Mouse (Mus musculus): ENCODE data around the gene Apopt1. TPM values are rescaled to one million over a fixed set of nuclear protein-coding genes. Genes with fewer than 3 reads are reported as not detected.
"Not testable (repeated sequence)": the region's sequence is repeated elsewhere in the genome, so short reads cannot be mapped to it uniquely, and the experiment has no call there.

Gene Apopt1
- total RNA-seq, 2 experiments from 2014 or later = 44.6 to 60.6 TPM

DNA sequence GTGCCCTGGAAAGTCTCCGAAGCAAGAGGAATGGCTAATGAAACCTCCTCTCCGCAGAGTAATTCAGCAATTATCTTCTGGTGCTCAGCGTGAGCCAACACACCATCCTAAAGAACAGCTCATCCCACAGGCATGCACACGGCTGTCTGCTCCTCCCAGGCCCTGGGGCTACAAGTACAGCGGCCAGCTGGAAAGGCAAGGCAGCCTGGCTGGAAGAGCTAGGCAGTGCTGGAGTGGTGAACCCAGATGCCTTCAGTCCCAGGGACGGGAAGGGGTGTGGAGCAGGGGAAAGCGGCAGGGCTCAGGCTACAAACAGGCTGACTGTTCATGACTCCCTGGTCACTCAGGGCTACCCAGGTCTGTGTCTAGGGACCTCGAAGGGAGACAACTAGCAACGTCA, 8.5 kb upstream of the Apopt1 start:
- no peak for ATAC-seq (ENCODE audit: poor library complexity, severe bottlenecking)

DNA sequence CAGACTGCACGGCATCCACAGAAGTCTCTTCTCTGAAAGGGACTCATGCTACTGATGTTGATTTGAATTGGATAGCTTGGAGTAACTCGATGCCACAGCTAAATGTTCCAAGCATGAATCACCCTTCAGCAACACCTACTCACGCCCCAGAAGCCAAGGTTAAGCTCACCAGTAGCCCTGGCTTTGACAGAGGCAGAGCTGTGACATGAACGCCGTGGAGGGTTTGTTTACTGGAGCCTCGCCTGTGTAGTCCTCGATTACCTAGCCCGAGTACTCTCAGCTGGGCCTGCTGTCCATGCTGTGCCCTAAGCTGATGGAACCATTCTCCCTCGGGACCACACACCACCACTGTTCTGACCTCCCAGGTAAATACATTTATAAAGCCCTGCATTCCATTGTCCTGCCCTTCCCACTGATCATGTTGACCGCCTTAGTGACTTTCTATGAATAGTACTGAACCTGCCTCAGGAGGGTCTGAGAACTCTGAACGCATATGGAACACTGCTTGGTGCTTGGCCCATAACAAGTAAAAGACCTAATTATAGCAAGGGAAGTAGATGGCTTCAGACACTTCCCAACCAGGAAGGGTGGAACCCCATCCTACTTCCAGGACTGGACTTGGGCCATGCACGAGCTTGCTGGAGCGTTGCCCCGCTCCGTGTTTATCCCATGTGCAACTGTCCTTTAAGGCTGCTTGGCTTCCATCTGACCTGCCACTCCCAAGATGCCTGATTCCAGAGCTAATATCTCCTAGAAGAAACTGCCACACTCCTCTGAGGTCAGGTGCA, 7.7 kb upstream of the Apopt1 start:
- no peak for ATAC-seq (ENCODE audit: poor library complexity, severe bottlenecking)

DNA sequence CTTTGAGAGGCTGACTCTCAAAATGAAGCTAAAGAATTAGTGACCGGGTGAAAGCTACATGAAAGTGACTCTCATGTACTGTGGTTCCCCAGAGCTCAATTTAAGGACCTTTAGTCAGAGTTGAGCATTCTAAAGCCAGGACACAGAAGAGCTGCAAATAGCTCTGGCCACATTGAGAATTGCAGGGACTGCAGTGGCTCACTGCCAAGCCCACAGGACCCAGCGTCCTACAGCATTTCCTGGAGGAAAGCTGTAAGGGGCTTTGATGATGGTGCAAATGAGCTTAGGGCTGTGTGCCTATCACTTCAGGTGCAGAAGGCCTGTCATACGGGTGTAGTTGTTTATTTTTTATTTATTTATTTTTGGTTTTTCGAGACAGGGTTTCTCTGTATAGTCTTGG, 4.9 kb upstream of the Apopt1 start:
- ATAC-seq (ENCODE audit: poor library complexity, severe bottlenecking) = no peak

DNA sequence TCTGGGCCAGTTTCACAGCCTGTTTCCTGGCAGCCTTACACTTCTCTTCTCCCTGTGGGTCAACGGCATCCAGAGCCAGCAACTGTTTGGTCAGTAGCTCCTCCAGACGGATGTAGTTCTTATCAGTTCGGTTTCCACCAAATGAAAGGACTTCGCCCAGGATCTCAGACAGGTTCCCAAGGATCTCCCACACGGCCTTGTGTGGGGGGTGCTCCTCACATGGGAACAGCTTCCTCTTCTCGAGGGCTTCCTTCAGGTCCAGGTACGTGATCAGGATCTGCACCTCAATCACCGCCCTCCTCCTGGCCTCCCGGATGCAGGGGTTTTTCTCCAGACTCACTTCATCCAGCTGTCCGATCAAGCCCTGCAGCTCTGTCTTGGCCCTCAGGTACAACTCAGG, 3.0 kb upstream of the Apopt1 start:
- no peak for ATAC-seq (ENCODE audit: poor library complexity, severe bottlenecking)

DNA sequence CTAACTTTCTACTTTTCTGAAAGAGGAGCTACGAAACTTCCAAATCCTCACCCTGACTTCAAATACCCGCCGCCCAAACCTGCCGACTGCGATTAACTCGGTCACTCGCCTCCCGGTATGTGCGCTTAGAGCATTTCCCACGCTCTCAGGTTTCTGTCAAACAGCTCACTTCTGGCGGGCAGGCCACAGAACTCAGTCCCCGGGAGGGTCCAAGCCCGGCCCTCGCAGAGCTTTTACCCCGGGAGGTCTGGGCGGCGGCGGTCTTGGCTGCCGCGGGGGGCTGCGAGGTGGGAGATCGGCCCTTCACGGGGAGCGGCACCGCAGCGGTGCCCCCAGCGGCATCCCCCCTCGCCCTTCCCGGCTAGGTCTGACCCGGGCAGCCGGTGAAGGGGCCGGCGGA, 585 bp upstream of the Apopt1 start:
- no peak for ATAC-seq (ENCODE audit: poor library complexity, severe bottlenecking)

DNA sequence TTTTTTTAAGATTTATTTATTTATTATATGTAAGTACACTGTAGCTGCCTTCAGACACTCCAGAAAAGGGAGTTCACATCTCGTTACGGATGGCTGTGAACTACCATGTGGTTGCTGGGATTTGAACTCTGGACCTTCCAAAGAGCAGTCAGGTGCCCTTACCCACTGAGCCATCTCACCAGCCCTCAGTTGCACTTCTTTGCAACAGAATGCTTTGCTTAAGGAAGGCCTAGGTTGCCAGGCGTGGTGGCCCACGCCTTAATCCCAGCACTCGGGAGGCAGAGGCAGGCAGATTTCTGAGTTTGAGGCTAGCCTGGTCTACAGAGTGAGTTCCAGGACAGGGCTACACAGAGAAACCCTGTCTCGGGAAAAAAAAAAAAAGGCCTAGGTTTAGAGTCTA, 819 bp downstream of the Apopt1 start:
- not testable (repeated sequence) for ATAC-seq (ENCODE audit: poor library complexity, severe bottlenecking)

DNA sequence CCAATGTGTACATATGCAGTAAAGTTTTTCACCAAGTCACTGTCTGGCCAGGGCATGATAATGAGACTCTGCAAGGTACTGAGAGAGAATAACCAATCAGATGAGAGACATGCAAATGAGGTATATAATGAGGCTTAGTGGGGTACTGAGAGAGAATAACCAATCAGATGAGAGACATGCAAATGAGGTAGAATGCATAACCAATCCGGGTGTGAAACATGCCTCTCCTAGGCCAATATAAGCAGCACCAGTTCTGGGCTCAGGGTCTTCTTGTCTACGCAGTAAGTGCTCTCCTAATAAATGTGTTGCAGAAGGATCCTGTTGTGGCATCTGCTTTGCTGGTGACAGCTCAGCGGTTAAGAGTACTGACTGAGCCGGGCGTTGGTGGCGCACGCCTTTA, 3.4 kb downstream of the Apopt1 start:
- ATAC-seq (ENCODE audit: poor library complexity, severe bottlenecking) = no peak

DNA sequence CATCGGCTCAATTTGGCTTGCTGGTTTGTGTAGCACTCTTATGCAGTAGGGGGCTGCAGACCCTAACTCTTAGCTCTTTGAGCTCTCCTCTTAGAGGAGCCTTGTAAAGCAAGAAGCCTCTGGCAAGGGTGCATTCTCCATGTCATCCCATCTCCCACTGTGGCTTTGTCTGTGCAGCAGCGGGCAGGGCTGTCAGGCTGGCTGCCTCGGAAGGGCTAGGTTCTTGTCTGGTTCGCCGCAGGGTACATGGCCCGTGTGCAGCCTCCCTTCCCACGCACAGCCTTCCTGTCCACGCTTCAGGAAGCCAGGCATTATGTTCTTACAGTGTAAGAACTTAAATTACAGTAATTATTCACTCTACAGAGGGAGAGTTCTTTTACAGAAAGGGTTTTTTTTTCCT, 5.6 kb downstream of the Apopt1 start:
- no peak for ATAC-seq (ENCODE audit: poor library complexity, severe bottlenecking)

DNA sequence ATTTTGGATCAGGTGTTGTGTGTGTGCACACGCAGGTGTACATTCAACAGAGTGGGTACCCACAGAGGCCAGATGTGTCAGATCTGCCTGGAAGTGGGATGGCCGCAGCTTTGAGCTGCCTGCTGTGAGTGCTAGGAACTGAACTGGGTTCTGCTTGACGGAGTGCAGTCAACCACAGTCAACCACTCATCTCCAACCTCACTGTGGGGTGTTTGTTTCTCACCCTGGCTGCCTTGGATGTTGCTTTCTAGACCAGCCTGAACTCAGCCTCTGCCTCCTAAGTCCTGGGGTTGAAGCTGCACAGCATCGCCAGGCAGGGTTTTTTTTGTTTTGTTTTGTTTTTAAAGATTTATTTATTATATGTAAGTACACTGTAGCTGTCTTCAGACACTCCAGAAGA, 7.2 kb downstream of the Apopt1 start:
- no peak for ATAC-seq (ENCODE audit: poor library complexity, severe bottlenecking)

DNA sequence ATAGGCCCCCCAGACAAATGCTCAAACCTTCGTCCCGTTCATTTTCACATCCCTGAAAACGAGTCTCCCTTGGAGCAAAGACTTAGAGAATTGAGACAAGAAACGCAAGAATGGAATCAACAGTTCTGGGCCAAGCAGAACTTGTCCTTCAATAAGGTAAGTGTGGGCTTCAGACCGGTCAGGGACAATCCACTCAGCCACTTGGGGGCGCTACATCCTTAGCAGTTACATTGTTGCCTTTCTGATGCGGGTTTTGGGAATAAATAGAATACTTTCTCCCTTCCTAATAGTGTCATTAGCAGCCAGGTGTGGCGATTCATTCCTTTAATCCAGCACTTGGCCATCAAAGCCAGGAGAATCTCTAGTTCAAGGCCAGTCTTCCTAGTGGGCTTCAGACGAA, 9.6 kb downstream of the Apopt1 start:
- ATAC-seq (ENCODE audit: poor library complexity, severe bottlenecking) = no peak

DNA sequence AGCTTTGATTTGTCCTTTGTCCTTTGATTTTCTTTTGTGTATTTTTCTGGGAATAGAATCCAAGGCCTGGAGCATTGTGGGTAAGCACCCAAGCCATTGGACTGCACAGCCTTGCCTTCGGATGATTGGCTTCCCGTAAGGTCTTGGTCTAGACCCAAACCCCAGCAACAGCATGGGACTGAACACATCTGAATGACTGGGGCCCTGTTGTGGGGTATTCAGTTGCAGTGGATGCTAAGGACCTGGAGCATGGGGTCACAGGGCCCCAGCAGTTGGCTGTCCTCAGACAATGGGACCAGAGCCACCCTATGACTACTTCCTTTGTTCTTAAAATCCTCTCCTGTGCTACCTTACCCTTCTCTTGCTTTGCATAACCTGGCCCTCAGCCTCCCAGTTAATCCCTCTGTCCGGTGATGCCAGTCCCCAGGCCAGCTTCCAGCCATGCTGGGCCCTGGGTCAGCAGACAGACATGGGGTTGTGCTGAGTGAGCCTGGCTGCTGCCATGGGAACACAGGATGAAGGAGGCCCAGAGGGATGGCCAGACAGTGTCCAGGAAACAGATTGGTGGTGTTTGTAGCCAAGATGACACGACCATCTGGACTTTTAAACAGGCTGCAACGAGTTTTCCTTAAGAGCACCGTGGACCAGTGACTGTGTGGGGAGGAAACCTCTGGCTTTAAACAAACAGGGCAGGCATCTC, 11.7 kb downstream of the Apopt1 start:
- ATAC-seq (ENCODE audit: poor library complexity, severe bottlenecking) = no peak

DNA sequence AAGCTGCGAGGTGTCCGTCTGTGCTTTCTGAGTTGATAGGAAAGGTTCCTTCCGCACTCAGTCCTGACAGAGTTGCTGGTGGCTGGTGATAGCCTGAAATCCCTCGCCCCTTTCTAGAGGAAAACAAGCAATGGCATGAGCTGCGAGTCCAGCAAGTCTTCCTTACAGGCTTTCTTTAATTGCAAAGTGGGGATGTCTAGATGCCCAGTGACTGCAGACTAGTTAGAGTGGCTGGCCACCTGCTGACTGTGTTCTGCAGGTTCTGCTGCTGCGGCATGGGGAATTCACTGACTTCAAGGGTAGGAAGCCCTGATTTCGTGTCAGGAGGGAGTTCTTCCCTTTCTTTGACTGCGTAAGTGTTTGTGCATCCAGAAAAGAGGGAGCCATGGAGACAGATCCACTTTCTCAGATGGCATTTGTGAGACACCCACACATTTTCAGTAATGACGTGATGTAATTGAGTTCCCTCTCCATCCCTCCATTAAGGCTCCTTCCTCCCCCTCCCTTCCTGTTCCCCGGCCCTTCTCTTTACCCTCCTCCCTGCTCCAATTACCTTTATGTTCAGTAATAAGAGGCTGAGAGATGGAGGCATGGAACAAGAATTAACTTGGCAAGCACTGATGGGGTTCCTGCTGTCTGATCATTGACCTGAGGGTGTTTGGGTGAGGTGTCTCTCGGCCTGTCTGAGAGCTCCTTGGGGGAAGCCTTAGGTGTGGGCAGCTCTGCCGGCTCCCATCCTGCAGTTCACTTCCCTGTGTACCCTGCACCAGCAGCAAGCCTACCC, 12.5 kb downstream of the Apopt1 start:
- ATAC-seq (ENCODE audit: poor library complexity, severe bottlenecking) = no peak; the same call in 1 of the 2 replicates

DNA sequence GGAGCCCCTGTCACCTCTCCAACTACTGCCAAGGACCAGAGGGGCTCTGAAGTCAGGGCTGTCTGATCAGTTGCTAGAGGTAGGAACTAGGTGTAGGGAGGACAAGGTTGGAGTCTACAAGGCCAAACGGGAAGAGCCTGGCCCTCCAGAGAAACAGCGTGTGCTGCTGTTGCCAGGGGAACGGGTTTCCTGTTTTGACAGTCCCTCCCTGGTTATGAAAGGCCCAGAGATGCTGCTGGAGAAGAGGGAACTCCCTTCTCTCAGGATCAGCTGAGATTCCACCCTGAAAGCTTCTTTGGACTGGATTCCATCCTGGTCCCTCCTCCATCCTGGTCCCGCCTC, 13.0 kb downstream of the Apopt1 start:
- peak; percentile 87 for ATAC-seq (ENCODE audit: poor library complexity, severe bottlenecking)

DNA sequence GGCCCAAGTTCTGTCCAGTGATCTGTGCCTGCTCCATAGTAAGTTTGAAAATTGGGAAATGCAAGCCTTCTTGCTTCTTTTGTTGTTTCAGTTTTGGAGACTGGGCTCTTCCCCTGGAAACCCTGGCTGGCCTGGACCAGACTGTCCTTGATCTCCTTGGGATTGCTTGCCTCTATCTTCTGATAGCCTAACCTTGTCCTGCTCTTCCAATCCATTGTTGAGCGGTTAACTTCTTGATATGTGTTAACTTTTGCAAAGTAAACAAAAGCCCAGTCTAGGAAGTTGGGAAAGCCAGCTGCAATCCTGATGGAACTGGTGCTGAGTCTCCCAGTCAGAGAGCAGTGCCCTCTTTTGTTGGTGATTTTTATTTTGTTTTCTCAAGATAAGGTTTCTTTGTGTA, 14.9 kb downstream of the Apopt1 start:
- ATAC-seq (ENCODE audit: poor library complexity, severe bottlenecking) = no peak

DNA sequence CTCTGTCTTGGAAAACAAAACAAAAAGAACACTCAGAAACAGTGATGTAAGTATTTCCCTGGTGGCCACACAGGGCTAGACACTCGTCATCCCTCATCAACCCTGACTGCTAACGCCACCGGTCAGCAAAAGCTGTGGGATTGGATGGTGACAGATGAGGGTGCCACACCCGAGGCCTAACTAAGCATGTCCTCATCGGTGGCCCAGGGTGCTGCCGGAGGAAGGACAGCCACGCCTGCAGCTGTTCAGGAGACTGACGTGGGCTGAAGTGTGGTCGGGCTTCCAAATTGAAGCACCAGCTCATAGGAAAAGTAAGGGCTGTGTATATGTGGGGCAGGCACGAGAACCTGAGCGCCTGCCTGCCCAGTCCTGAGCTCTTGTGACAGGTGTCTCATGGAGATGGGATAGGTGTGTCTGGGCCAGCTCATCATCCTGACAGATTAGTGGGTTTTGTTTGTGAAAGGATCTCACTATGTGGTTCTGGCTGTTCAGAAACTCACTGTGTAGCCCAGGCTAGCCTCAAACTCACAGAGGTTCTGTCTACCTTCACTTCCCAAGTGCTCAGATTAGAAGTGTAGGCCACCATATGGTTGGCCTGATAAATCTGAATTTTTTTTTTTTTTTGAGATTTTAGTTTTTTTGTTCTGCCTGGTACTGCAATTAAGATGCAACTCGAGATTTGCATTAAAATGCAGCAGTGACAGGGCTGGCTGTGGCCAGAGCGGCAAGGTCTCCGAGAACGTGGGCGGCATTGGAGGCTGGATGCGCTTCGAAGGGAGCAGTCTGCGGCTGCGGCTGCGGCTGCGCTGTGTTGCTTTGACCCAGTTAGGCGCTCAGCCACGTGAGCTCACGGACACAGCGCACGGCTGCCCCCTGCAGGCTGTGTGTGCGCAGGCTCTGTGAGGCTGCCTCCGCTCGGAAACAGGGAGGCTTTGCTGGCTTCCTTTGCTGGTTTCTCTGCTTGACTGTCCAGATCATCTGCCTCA, 19.1 kb downstream of the Apopt1 start:
- peak; percentile 100 for ATAC-seq (ENCODE audit: poor library complexity, severe bottlenecking)

DNA sequence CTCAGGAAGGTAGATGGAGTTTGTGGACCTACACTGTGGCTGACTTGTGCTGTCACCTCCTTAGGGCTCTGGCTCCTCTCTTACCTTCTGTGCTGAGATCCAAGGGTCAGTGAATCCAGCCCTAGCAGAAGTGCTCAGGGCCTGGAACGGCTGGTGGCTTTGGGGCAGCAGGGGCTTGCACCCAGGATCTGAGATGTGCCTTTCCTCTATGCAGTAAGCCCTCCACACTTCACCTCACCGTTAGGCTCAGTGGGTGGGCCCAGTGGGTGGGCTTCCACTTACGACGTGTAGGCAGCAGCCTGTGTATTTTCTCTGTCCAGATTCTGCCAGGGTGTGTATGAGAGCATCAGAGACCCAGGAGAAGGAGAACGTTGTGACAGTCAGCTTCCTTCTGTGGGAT, 19.9 kb downstream of the Apopt1 start:
- ATAC-seq (ENCODE audit: poor library complexity, severe bottlenecking) = 0 out of 2 replicates have a peak, but pooled peaks have one; percentile 2

DNA sequence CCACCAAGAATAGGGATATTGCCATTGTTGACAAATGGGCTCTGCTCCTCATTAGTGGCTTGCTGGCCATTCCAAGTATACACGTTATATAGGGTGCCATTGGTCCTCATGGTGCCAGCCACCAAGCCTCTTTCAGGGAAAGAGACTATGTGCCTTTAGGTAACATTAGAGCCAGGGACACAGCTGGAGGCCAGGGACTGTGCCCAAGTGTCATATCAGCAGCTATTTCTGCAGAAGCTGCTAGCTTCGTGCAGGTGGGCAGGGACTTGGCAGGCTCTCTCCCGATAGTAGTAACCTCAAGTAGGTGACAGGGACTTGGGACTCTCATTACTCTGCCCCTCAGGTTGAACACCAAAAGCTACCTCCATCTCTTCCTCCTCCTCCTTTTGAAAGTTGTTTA, 21.9 kb downstream of the Apopt1 start:
- ATAC-seq (ENCODE audit: poor library complexity, severe bottlenecking) = no peak

DNA sequence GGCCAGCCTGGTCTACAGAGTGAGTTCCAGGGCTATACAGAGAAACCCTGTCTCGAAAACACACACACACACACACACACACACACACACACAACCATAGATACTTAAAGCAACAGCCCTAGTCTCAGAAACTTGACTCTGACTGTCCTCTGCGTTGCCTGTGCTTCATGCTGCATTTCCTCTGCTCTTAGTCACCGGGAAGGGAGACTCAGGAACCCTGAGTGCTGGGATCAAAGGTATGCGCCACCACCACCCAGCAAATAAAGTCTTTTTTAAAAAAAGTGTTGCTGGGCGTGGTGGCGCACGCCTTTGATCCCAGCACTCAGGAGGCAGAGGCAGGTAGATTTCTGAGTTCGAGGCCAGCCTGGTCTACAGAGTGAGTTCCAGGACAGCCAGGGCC, 23.6 kb downstream of the Apopt1 start:
- not testable (repeated sequence) for ATAC-seq (ENCODE audit: poor library complexity, severe bottlenecking)

DNA sequence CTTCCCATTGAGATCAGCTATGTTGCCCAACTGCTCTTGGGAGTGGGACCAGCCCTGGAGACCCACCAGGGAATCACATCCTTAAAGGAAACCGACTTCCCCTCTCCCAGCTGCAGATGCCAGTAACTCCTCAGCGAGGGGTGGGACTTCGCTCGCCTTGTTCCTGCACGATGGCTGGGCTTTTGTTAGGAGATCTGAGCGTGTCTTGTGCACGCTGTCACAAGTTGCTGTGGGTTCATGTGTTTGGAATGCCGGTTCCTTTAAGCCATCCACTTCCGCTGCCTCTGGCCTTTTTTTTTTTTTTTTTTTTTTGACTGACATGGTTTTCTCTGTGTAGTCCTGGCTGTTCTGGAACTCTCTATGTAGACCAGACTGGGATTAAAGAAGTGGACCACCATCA, 24.3 kb downstream of the Apopt1 start:
- ATAC-seq (ENCODE audit: poor library complexity, severe bottlenecking) = no peak

DNA sequence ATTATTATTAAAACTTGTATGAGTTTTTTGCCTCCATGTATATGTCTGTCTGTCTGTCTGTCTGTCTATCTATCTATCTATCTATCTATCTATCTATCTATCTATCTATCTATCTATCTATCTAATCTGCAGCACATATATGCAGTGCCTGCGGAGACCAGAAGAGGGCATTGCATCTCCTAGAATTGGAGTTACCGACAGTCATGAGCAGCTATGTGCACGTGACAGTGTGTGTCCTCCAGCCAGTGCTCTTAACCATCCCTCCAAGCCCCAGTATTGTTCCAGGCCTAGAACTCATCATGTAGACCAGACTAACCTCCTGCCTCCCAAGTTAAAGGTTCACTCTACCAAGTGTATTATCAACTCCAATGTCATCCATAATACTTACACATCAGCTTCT, 25.7 kb downstream of the Apopt1 start:
- peak; percentile 54; the same call in 1 of the 2 replicates for ATAC-seq (ENCODE audit: poor library complexity, severe bottlenecking)

DNA sequence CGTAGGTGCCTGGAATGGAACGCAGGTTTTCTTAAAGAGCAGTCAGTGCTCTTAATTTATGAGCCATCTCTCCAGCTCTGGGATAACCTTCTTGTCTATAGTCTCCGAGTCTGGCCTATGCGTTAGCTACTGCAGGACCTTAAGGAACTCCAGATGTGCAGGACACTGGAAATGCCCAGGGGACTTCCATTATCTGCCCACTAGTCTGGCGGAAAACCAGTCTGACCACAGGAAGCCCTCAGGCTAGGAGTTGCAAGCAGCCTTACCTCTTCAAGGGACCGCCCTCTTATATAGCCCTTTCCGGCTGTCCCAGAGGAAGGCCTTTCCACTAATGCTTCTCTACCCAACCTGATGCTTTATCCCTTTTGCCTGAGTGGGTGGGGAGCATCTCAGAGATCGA, 28.3 kb downstream of the Apopt1 start:
- no peak for ATAC-seq (ENCODE audit: poor library complexity, severe bottlenecking)

All from megakaryocyte, adult 5-6 weeks (primary cell).